Mouse (Mus musculus) layer of hippocampus, postnatal 10 days (tissue): Measurements from ENCODE around the gene Stx1b. TPM values are rescaled to one million over a fixed set of nuclear protein-coding genes. Genes with fewer than 3 reads are reported as not detected.

Source experiments
- DNase-seq, 2 experiments: peaks; one replicate each; pipeline ENCODE4 v3.0.0; 2021; ENCODE audit warnings: low spot score in 2 of 2
- total RNA-seq, 2 experiments: library from RNA; stranded (reverse); gene quantifications; 2 replicates each; pipeline ENCODE4 v1.2.3; 2021

Stx1b gene
- total RNA-seq, 2 experiments from 2014 or later: 292 to 296 TPM

- DNase-seq: no peak
Observed at GRCm38 (mm10) chr7:127759716-127760115, 64.6 kb downstream of the Stx1b start.

Other genes with a start within 250 kb of the Stx1b start
- gene Ccdc189, start 236.0 kb downstream of the Stx1b start, total RNA-seq: 10 to 100 TPM; 10.5 to 11.2 TPM
- 10 to 100 TPM; 70.6 to 71.3 TPM for gene Rnf40, start 235.8 kb downstream of the Stx1b start, total RNA-seq
- 10 to 100 TPM; 25.1 to 31.8 TPM for gene Zfp629, start 208.8 kb downstream of the Stx1b start, total RNA-seq
- 10 to 100 TPM; 38.6 TPM for gene Bcl7c, start 115.6 kb downstream of the Stx1b start, total RNA-seq
- 1 to 10 TPM; 4.3 to 5.3 TPM for gene Ctf1, start 111.8 kb downstream of the Stx1b start, total RNA-seq
- not detected for gene Ctf2, start 92.4 kb downstream of the Stx1b start, total RNA-seq
- gene Fbxl19, start 80.0 kb downstream of the Stx1b start, total RNA-seq: 10 to 100 TPM; 86.8 to 92.2 TPM
- gene Orai3, start 54.7 kb downstream of the Stx1b start, total RNA-seq: 10 to 100 TPM; 18.5 to 19.1 TPM
- 10 to 100 TPM; 35.5 to 40.3 TPM for gene Setd1a, start 47.9 kb downstream of the Stx1b start, total RNA-seq
- gene Gm49388, start 38.9 kb downstream of the Stx1b start, total RNA-seq: 1 to 10 TPM; 2.9 to 4.6 TPM
- 1 to 10 TPM; 4.8 to 5.1 TPM for gene Hsd3b7, start 23.9 kb downstream of the Stx1b start, total RNA-seq
- gene Stx4a, start 255 bp downstream of the Stx1b start, total RNA-seq: 10 to 100 TPM; 46.9 to 53.6 TPM
- gene Zfp646, start 51.7 kb upstream of the Stx1b start, total RNA-seq: 10 to 100 TPM; 28.6 to 30.2 TPM
- gene Zfp668, start 52.3 kb upstream of the Stx1b start, total RNA-seq: 10 to 100 TPM; 22.9 to 25.3 TPM
- 1 to 10 TPM in 1 of 2 experiments, under 1 TPM in 1; 0.96 to 1.1 TPM for gene Prss53, start 66.4 kb upstream of the Stx1b start, total RNA-seq
- gene Gm21974, start 70.9 kb upstream of the Stx1b start, total RNA-seq: not detected
- gene Vkorc1, start 71.1 kb upstream of the Stx1b start, total RNA-seq: 10 to 100 TPM; 25.0 to 26.3 TPM
- gene Bckdk, start 79.5 kb upstream of the Stx1b start, total RNA-seq: 10 to 100 TPM; 45.9 to 48.6 TPM
- gene Kat8, start 88.0 kb upstream of the Stx1b start, total RNA-seq: 10 to 100 TPM; 25.8 to 28.2 TPM
- gene Prss8, start 105.6 kb upstream of the Stx1b start, total RNA-seq: 1 to 10 TPM; 1.7 to 1.8 TPM
- 10 to 100 TPM; 15.0 to 17.0 TPM for gene Prss36, start 122.2 kb upstream of the Stx1b start, total RNA-seq
- 100 to 1,000 TPM; 423 to 445 TPM for gene Fus, start 142.9 kb upstream of the Stx1b start, total RNA-seq
- gene Pycard, start 169.3 kb upstream of the Stx1b start, total RNA-seq: 1 to 10 TPM; 3.2 to 4.5 TPM
- gene Trim72, start 179.4 kb upstream of the Stx1b start, total RNA-seq: under 1 TPM; 0.40 to 0.55 TPM
- gene Itgam, start 238.1 kb upstream of the Stx1b start, total RNA-seq: 1 to 10 TPM; 8.4 to 8.7 TPM
- not detected for gene Gm49368, start 238.1 kb upstream of the Stx1b start, total RNA-seq